Mouse (Mus musculus): ENCODE results near the gene Spred2. TPM values are rescaled to one million over a fixed set of nuclear protein-coding genes. Genes with fewer than 3 reads are reported as not detected.

Gene Spred2
- polyA plus RNA-seq, 1 experiment from 2014 or later, result 7.6 TPM

GRCm38 (mm10) chr11:19913761-19914160 lies 10.4 kb upstream of the Spred2 start:
- ATAC-seq, result no peak
- Histone ChIP-seq H3K36me3 (ENCODE audit: poor library complexity, severe bottlenecking) (no peaks in the 10 kb centered on the region), H3K4me1 (peaks cover 6% of the 10 kb centered on the region), H3K4me2 (no peak overlapping the region), H3K27ac (no peak overlapping the region), H3K9ac (no peak overlapping the region), H3K9me3 (replicated peaks) (peaks cover 1% of the 10 kb centered on the region), H3K4me3 (no peak overlapping the region), H3K27me3 (peaks cover 10% of the 10 kb centered on the region; the same call in 1 of the 2 replicates)
- WGBS, result 91% methylated on average over 4 of the region's 4 CpGs

DNA sequence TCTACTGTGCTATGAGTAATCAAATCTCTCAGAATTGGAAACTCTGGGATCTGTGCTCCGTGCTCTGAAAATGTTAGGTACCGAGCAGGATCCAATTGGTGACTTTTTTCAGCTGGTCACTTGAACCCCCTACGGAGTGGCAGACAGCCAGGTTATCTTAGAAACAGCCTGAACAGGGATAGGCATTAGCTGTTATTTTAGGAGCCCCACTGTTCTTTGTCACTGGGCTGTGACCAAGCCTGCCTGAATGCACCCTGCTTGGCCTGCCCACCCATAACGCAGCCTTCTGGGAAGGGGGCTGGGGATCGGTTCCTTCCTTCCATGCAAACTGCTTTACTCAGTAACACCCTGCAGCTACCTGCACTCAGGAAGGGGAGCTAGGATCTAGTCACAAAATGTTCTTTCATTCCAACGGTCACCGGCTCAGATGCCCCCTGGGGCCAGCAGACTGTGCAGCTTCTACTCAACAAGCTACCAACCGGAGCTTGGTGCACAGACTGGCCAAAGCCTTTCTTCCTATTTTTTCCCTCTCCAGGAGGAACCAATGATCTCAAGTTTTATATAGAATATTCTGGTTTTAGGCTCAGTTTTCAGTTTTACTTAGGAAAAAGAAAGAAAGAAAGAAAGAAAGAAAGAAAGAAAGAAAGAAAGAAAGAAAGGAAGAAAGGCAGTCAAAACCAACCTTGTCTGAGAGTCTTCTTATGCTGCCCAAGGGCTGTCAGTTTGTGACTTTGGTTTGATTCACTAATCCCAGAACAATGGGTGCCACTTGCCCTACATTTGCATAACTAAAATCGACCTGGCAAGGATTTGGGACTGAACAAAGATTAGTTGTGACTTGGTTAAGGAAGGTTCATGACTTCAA lies 6.6 kb upstream of the Spred2 start:
- Histone ChIP-seq H3K9ac (no peak overlapping the region), H3K4me3 (no peak overlapping the region), H3K4me1 (peaks cover 18% of the 10 kb centered on the region), H3K36me3 (ENCODE audit: poor library complexity, severe bottlenecking) (no peaks in the 10 kb centered on the region), H3K27ac (no peak overlapping the region), H3K27me3 (peaks cover 10% of the 10 kb centered on the region; the same call in 1 of the 2 replicates), H3K9me3 (replicated peaks) (no peaks in the 10 kb centered on the region), H3K4me2 (no peak overlapping the region)
- ATAC-seq, result no peak
- 13% methylated on average over 9 of the region's 9 CpGs for WGBS

DNA sequence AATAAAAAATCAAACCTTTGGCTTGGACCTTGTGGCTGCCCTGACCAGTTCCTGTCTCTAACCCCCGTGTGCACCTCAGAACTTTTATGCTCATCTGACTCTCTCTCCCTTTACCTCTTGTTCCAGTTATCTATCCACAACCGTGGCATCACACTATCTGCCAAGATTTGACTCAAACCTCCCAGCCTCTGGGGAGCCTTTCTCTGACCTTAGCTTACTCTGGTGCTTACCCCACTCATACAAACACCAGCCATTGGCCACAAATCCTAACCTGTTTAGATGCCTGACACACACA lies 6.0 kb upstream of the Spred2 start:
- Histone ChIP-seq H3K4me2 (no peak overlapping the region), H3K27ac (no peak overlapping the region), H3K27me3 (peaks cover 10% of the 10 kb centered on the region; the same call in 1 of the 2 replicates), H3K4me3 (no peak overlapping the region), H3K9ac (no peak overlapping the region), H3K9me3 (replicated peaks) (no peaks in the 10 kb centered on the region), H3K36me3 (ENCODE audit: poor library complexity, severe bottlenecking) (no peaks in the 10 kb centered on the region), H3K4me1 (peaks cover 18% of the 10 kb centered on the region)
- 5% methylated on average over 2 of the region's 2 CpGs for WGBS
- ATAC-seq, result no peak

- Histone ChIP-seq H3K27ac (peak overlapping the region; percentile 83), H3K36me3 (ENCODE audit: poor library complexity, severe bottlenecking) (no peaks in the 10 kb centered on the region), H3K4me2 (peak overlapping the region; percentile 79), H3K4me3 (peak overlapping the region; percentile 65), H3K27me3 (peaks cover 10% of the 10 kb centered on the region; the same call in 1 of the 2 replicates), H3K9me3 (replicated peaks) (no peaks in the 10 kb centered on the region), H3K4me1 (peaks cover 18% of the 10 kb centered on the region), H3K9ac (peak overlapping the region; percentile 73)
- 4% methylated on average over 6 of the region's 6 CpGs for WGBS
- peak; percentile 9; the same call in 1 of the 2 replicates for ATAC-seq
Observed at GRCm38 (mm10) chr11:19919460-19919784, 4.8 kb upstream of the Spred2 start.

GRCm38 (mm10) chr11:19919785-19920671 lies 4.1 kb upstream of the Spred2 start:
- WGBS, result under 1% methylated on average over 70 of the region's 70 CpGs
- peaks cover 18% of the 10 kb centered on the region for H3K4me1 ChIP-seq
- H3K9me3 ChIP-seq (replicated peaks), result no peaks in the 10 kb centered on the region
- H3K4me3 ChIP-seq, result peak overlapping the region; percentile 65
- peak; percentile 74 for ATAC-seq
- peak overlapping the region; percentile 83 for H3K27ac ChIP-seq
- H3K4me2 ChIP-seq, result peak overlapping the region; percentile 79
- H3K36me3 ChIP-seq (ENCODE audit: poor library complexity, severe bottlenecking), result no peaks in the 10 kb centered on the region
- H3K27me3 ChIP-seq, result peaks cover 10% of the 10 kb centered on the region; the same call in 1 of the 2 replicates
- H3K9ac ChIP-seq, result peak overlapping the region; percentile 73

DNA sequence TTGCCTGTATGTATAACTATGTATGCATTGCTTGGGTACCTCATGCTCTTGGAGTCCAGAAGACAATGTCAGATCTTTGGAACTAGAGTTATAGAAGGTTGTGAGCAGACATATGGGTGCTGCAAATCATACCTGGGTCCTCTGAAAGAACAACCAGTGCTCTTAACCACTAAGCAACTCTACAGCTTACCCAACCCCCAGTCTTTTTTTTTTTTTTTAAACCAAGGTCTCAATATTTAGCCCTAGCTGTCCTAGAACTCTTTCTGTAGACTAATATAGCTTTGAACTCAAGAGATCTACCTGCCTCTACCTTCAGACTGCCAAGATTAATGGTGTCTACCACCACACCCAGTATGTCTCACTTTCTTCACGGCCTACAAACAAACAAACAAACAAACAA lies 2.5 kb upstream of the Spred2 start:
- no peaks in the 10 kb centered on the region for H3K9me3 ChIP-seq (replicated peaks)
- peaks cover 26% of the 10 kb centered on the region for H3K4me1 ChIP-seq
- H3K4me2 ChIP-seq, result no peak overlapping the region
- no peak overlapping the region for H3K27ac ChIP-seq
- 91% methylated on average over 1 of the region's 1 CpGs for WGBS
- no peak overlapping the region for H3K4me3 ChIP-seq
- no peak overlapping the region for H3K9ac ChIP-seq
- H3K36me3 ChIP-seq (ENCODE audit: poor library complexity, severe bottlenecking), result no peaks in the 10 kb centered on the region
- H3K27me3 ChIP-seq, result peaks cover 10% of the 10 kb centered on the region; the same call in 1 of the 2 replicates
- no peak for ATAC-seq

DNA sequence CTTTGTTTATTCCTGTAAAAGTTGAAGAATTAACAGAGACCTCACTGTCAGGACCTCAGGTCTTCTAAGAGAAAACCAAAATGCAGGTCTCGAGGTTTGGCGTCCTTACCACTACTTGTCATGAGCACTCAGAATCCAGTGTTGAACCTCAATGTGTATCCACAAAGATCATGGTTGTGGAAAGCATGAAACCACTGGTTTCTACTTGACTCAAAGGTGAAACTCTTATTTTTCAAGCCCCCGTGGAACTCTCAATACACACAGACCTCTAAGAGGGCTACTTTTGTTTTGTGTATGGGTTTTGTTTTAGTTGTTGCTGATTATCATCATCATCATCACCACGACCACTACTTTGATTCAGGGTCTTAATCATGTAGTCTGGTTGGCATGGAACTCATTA lies 2.0 kb upstream of the Spred2 start:
- H3K4me2 ChIP-seq, result no peak overlapping the region
- no peak overlapping the region for H3K4me3 ChIP-seq
- H3K27me3 ChIP-seq, result peaks cover 7% of the 10 kb centered on the region; the same call in 1 of the 2 replicates
- no peaks in the 10 kb centered on the region for H3K36me3 ChIP-seq (ENCODE audit: poor library complexity, severe bottlenecking)
- WGBS, result 89% methylated on average over 4 of the region's 4 CpGs
- H3K9me3 ChIP-seq (replicated peaks), result no peaks in the 10 kb centered on the region
- no peak overlapping the region for H3K9ac ChIP-seq
- peaks cover 30% of the 10 kb centered on the region for H3K4me1 ChIP-seq
- ATAC-seq, result no peak
- no peak overlapping the region for H3K27ac ChIP-seq

DNA sequence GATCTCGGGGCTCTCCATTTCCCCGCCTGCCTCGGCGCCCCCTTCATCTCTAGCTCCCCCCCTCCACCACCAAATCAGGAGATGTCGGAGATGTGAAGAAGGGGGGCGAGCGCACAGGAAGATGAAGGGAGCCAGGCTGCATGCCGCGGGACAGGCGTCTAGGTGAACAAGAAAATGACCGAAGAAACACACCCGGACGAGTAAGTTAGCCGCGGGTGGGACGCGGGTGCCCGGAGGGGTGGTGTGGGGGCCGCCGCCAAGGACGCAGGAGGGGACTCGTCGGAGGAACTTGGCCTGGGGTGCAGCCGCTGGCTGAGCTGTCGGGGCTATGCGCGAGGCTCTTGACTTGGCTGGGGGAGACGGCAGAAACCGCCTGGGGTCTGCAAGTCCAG lies 578 bp downstream of the Spred2 start:
- Histone ChIP-seq H3K9me3 (replicated peaks) (no peaks in the 10 kb centered on the region), H3K9ac (peak overlapping the region; percentile 91), H3K36me3 (ENCODE audit: poor library complexity, severe bottlenecking) (no peaks in the 10 kb centered on the region), H3K4me3 (peak overlapping the region; percentile 86), H3K4me1 (peaks cover 25% of the 10 kb centered on the region), H3K27ac (peak overlapping the region; percentile 95), H3K4me2 (peak overlapping the region; percentile 76), H3K27me3 (no peaks in the 10 kb centered on the region)
- WGBS, result under 1% methylated on average over 27 of the region's 29 CpGs
- ATAC-seq, result peak; percentile 14

GRCm38 (mm10) chr11:19925149-19925975 lies 1.2 kb downstream of the Spred2 start:
- ATAC-seq, result peak; percentile 81
- no peaks in the 10 kb centered on the region for H3K9me3 ChIP-seq (replicated peaks)
- peak overlapping the region; percentile 95 for H3K27ac ChIP-seq
- peak overlapping the region; percentile 86 for H3K4me3 ChIP-seq
- no peaks in the 10 kb centered on the region for H3K36me3 ChIP-seq (ENCODE audit: poor library complexity, severe bottlenecking)
- peak overlapping the region; percentile 91 for H3K9ac ChIP-seq
- H3K4me1 ChIP-seq, result peaks cover 30% of the 10 kb centered on the region
- H3K4me2 ChIP-seq, result peak overlapping the region; percentile 76
- H3K27me3 ChIP-seq, result no peaks in the 10 kb centered on the region
- WGBS, result under 1% methylated on average over 71 of the region's 75 CpGs

- H3K4me2 ChIP-seq, result peak overlapping the region; percentile 76
- H3K9me3 ChIP-seq (replicated peaks), result no peaks in the 10 kb centered on the region
- H3K9ac ChIP-seq, result peak overlapping the region; percentile 91
- no peaks in the 10 kb centered on the region for H3K36me3 ChIP-seq (ENCODE audit: poor library complexity, severe bottlenecking)
- WGBS, result under 1% methylated on average over 15 of the region's 15 CpGs
- peak overlapping the region; percentile 95 for H3K27ac ChIP-seq
- peaks cover 26% of the 10 kb centered on the region for H3K4me1 ChIP-seq
- peak overlapping the region; percentile 86 for H3K4me3 ChIP-seq
- H3K27me3 ChIP-seq, result no peaks in the 10 kb centered on the region
- ATAC-seq, result peak; percentile 60
Observed at GRCm38 (mm10) chr11:19925976-19926842, 2.0 kb downstream of the Spred2 start.

GRCm38 (mm10) chr11:19926843-19927120 lies 2.6 kb downstream of the Spred2 start:
- H3K27ac ChIP-seq, result no peak overlapping the region

More at GRCm38 (mm10) chr11:19926843-19927120, 2.6 kb downstream of the Spred2 start:
- Histone ChIP-seq H3K36me3 (ENCODE audit: poor library complexity, severe bottlenecking) (no peaks in the 10 kb centered on the region), H3K27me3 (no peaks in the 10 kb centered on the region), H3K4me1 (peaks cover 26% of the 10 kb centered on the region), H3K9ac (0 out of 2 replicates have a peak overlapping the region, but pooled peaks have one; percentile 91), H3K4me2 (peak overlapping the region; percentile 76), H3K4me3 (peak overlapping the region; percentile 86), H3K9me3 (replicated peaks) (no peaks in the 10 kb centered on the region)
- WGBS, result 72% methylated on average over 2 of the region's 2 CpGs
- no peak for ATAC-seq
